Mouse (Mus musculus) E14TG2a.4 (cell line): ENCODE data around the gene Tacc2.

ENCODE experiments used
- CTCF ChIP-seq: conservative IDR thresholded peaks from 2 replicates; pipeline ENCODE4 v1.5.1; 2014; ENCODE audit warnings: low read length
- NANOG ChIP-seq: IDR thresholded peaks from 2 replicates; pipeline ENCODE4 v1.6.1; 2014; ENCODE audit warnings: borderline replicate concordance, low read length, mixed read lengths
- POU5F1 ChIP-seq: IDR thresholded peaks from 2 replicates; pipeline ENCODE4 v1.6.1; 2014; ENCODE audit warnings: low read length, borderline replicate concordance

- TF ChIP-seq CTCF (no peak), NANOG (no peak), POU5F1 (no peak)
These were observed 173.7 kb downstream of the Tacc2 start for GRCm38 (mm10) chr7:130750752-130751490.
